Mouse (Mus musculus) neural tube, embryonic 14.5 days (tissue): Measurements from ENCODE around the gene Ranbp3. TPM values are rescaled to one million over a fixed set of nuclear protein-coding genes. Genes with fewer than 3 reads are reported as not detected.
"Not testable (repeated sequence)": the region's sequence is repeated elsewhere in the genome, so short reads cannot be mapped to it uniquely, and the experiment has no call there.

Experiments
- ATAC-seq: fragments of 200-750 bp; cut with Nextera tagmentation; 2 replicates; pipeline ENCODE4 v1.8.0; 2017; ENCODE audit warnings: low read depth, mild to moderate bottlenecking, moderate TSS enrichment, moderate library complexity
- H3K27ac ChIP-seq: fragments of 300-500 bp; sonication (generic); 2 replicates; pipeline ENCODE4 v1.5.1; 2014; ENCODE audit warnings: low read depth, mild to moderate bottlenecking, control low read depth, low read length, moderate library complexity, mixed read lengths
- H3K27me3 ChIP-seq: fragments of 300-500 bp; sonication (generic); 2 replicates; pipeline ENCODE4 v1.6.1; 2014; ENCODE audit warnings: low read length; ENCODE audit not compliant: control insufficient read depth, insufficient read depth
- H3K36me3 ChIP-seq: fragments of 300-500 bp; sonication (generic); 2 replicates; pipeline ENCODE4 v1.6.1; 2014; ENCODE audit warnings: low read length, mixed read lengths; ENCODE audit not compliant: control insufficient read depth, insufficient read depth
- H3K4me1 ChIP-seq: fragments of 300-500 bp; sonication (generic); 2 replicates; pipeline ENCODE4 v1.6.1; 2014; ENCODE audit warnings: low read length; ENCODE audit not compliant: control insufficient read depth, insufficient read depth
- H3K4me2 ChIP-seq: fragments of 300-500 bp; sonication (generic); 2 replicates; pipeline ENCODE4 v1.6.1; 2014; ENCODE audit warnings: mild to moderate bottlenecking, low read depth, low read length, control low read depth
- H3K4me3 ChIP-seq: fragments of 300-500 bp; sonication (generic); 2 replicates; pipeline ENCODE4 v1.5.1; 2014; ENCODE audit warnings: low read depth, low read length, control low read depth, mixed read lengths
- H3K9ac ChIP-seq: fragments of 300-500 bp; sonication (generic); replicated peaks from 2 replicates; pipeline ENCODE4 v1.6.1; 2014; ENCODE audit warnings: low read depth, mild to moderate bottlenecking, control low read depth, low read length, mixed read lengths
- H3K9me3 ChIP-seq: fragments of 300-500 bp; sonication (generic); 2 replicates; pipeline ENCODE4 v1.6.1; 2016; ENCODE audit warnings: low read length; ENCODE audit not compliant: control insufficient read depth
- WGBS: fragments of 180-500 bp; shearing (Covaris S2); extraction: QIAGEN DNeasy Blood & Tissue Kit; methylation state at CpG from one replicate; pipeline ENCODE4 v1.1.7; 2014; 5-methylcytosine and 5-hydroxymethylcytosine counted together
- polyA plus RNA-seq: library from polyadenylated mRNA; unstranded; fragments of >200 nt; fragmentation: Nextera tagmentation; extraction: Ambion mirVana; gene quantifications from 2 replicates; pipeline ENCODE4 v1.2.1, GENCODE M21; 2014

Ranbp3 gene
- 93.6 and 95.9 TPM in 2 replicates for polyA plus RNA-seq

DNA sequence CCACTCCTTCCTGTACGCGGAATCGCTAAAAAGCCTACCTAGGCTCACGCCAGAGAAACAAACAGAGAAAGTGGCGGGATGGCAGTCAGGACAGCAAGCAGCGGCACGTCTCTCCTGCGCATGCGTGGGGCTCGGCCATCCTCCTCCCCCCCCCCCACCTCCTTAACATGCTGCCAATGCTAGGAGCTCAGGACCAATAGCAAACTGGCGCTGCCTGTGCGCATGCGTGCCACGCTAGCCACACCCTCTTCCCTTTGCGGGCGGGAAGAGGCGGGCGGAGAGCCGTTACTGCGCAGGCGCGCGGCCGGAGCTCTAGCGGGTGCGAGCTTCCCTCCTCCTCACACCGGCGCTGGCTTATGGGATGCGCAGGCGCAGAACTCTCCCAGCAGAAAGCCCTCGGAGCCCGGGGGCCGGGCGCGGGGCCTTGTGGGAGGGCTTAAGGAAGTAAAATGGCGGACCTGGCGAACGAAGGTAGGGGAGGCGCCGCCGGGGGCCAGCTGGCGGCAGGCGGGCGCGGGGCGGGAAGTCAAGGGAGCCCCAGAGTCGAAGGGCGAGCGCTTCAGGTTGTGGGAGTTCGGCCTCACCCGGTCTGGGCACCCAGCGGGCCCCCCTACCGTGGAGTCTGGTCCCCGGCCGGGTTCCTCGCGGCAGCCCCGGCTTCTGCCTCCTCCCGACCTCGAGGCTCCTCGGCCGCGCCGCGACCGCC is at the start of gene Ranbp3:
Ranbp3 (plus strand) TSS at position 354 of the 706 bp plus-strand sequence.
- Histone ChIP-seq H3K4me1 (peaks cover 19% of the 10 kb centered on the region), H3K36me3 (no peaks in the 10 kb centered on the region; the same call in 1 of the 2 replicates), H3K9me3 (no peaks in the 10 kb centered on the region), H3K9ac (peak within 1 kb of the TSS; percentile 94), H3K27ac (peak within 1 kb of the TSS; percentile 80), H3K4me2 (peak within 1 kb of the TSS; percentile 78), H3K27me3 (no peaks in the 10 kb centered on the region; the same call in 1 of the 2 replicates), H3K4me3 (peak within 1 kb of the TSS; percentile 93)
- WGBS = under 1% methylated on average over 65 of the region's 66 CpGs
- peak; percentile 88 for ATAC-seq

DNA sequence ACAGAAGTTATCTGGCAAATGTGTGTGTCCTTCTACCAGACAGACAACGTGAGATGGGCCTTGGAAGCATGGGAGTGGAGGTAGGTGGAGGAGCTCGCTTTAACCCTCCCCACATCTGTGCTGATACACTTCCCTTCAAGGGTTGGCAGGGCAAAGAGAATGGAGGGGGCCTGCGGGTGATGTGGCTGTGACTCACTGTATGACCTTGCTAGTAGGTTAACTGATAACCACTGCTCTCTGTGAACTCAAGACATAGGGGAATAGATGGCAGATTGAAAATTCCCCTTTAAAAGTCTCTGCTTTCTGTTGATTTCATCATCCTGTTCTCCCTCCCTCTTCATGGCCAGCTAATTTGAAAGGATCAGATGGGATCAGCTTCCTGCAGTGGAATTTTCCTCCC is 47.6 kb upstream of the Ranbp3 start:
- H3K9me3 ChIP-seq = no peaks in the 10 kb centered on the region
- ATAC-seq = no peak
- WGBS = 90% methylated on average over 3 of the region's 3 CpGs
- H3K4me2 ChIP-seq = peak overlapping the region; percentile 97; the same call in 1 of the 2 replicates
- H3K4me3 ChIP-seq = no peak overlapping the region
- H3K9ac ChIP-seq = no peak overlapping the region
- no peak overlapping the region for H3K27ac ChIP-seq
- H3K27me3 ChIP-seq = no peaks in the 10 kb centered on the region
- peaks cover 18% of the 10 kb centered on the region; the same call in 1 of the 2 replicates for H3K4me1 ChIP-seq
- H3K36me3 ChIP-seq = peaks cover 16% of the 10 kb centered on the region

DNA sequence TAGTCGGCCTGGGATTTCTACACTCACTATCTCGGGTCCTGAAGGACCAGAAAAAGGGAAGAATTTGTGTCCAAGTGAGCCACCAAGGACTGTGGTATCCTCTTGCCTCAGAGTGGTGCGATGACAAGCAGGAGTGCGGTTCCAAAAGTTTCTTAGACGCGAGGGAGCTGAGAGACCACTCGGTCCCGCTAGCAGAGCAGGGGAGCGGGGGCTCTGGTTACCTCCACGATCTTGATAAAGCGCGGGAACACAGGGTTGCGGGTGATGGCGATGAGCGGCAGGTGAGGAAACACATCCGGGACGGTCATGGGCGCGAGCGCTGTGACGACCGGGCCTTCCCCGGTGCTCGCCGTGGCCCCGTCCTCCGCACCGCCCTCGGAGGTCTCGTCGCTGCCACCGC is 46.8 kb upstream of the Ranbp3 start:
- H3K27ac ChIP-seq = peak overlapping the region; percentile 72
- peak overlapping the region; percentile 86 for H3K9ac ChIP-seq
- no peaks in the 10 kb centered on the region for H3K9me3 ChIP-seq
- peaks cover 13% of the 10 kb centered on the region; the same call in 1 of the 2 replicates for H3K36me3 ChIP-seq
- H3K4me1 ChIP-seq = peaks cover 18% of the 10 kb centered on the region; the same call in 1 of the 2 replicates
- H3K4me2 ChIP-seq = peak overlapping the region; percentile 97
- WGBS = 2% methylated on average over 32 of the region's 32 CpGs
- no peaks in the 10 kb centered on the region for H3K27me3 ChIP-seq
- peak overlapping the region; percentile 82 for H3K4me3 ChIP-seq
- ATAC-seq = no peak

DNA sequence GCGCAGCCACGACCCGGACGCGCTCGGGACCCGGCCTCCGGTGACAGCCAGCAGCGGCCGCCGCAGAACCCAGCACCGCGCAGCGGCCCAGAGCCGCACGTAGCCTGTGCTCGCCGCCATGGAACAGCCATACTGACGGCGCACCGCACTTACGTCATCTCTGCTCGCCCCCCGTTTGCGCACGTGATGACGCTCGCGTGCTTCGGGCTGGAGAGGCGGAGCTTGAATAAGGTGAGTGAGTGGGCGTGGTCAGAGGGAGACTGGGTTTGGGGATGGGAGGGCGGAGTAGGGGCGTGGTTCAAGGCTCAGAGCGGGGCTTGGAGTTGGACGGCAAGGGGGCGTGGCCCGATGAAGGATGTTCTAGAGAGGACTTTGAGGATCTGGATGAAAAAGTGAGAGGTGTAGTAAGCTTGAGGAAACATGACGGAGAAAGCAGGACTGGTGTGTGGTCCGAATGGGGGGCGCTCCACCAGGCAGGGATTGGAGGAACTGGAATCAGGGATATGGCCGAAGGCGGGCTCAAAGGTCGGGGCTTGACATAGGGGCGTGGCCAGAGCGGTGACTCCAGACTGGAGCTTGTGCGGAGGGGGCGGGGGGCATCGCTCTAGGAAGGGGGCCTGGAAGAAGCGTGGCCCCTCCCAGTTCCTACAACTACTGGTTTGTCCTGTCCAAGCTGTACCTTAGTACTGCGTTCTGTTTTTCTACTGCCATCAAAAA is 46.2 kb upstream of the Ranbp3 start, which contains the start of gene Lonp1:
Lonp1 (minus strand) TSS at position 134 of the 717 bp plus-strand sequence.
- Histone ChIP-seq H3K4me3 (peak within 1 kb of the TSS; percentile 82), H3K27ac (peak within 1 kb of the TSS; percentile 72), H3K27me3 (no peaks in the 10 kb centered on the region), H3K4me2 (peak within 1 kb of the TSS; percentile 97), H3K9ac (peak within 1 kb of the TSS; percentile 86), H3K36me3 (peaks cover 9% of the 10 kb centered on the region; the same call in 1 of the 2 replicates), H3K9me3 (no peaks in the 10 kb centered on the region), H3K4me1 (peaks cover 18% of the 10 kb centered on the region; the same call in 1 of the 2 replicates)
- 0% methylated on average over 48 of the region's 51 CpGs for WGBS
- peak; percentile 91 for ATAC-seq

DNA sequence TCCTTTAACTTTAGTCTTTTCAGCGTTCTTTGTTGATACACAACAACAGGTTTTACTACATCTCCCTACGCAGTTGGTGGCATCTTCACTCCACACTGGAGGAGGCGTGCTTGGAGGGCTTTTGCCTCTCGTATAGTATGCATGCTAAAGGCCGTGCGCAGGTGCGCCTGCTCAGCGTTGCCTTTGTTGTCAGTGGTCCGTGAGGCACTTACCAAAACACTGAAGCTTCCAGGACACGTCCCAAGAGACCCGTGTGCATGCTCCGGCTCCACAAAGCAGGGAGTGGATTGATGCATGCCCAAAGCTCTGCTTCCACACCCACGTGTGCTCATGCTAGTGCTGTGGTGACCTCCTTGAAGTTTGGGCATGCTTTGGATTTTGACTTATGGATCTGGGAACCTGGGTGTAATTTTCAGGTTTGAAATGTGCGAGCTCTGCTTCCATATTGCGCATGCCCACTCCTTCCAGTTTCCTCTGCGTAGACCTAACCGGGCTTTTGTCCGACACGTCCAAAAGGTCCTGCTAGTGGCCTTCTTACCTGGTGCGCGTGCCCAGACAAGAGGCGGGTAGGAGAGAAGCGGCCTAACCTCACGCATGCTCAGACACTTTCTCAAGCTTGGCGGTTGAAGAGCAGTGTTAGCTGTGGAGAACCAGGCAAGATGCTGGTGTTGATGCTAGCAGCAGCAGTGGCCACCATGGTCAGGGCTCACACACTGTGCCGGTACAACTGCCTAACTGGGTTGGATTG is 45.4 kb upstream of the Ranbp3 start, which contains the start of gene Catsperd:
Catsperd (plus strand) TSS at position 614 of the 748 bp plus-strand sequence.
- WGBS = 13% methylated on average over 26 of the region's 26 CpGs
- Histone ChIP-seq H3K4me1 (peaks cover 18% of the 10 kb centered on the region; the same call in 1 of the 2 replicates), H3K36me3 (0 out of 2 replicates have a peak, but pooled peaks cover 2% of the 10 kb centered on the region), H3K4me2 (peak within 1 kb of the TSS; percentile 97), H3K9me3 (no peaks in the 10 kb centered on the region), H3K9ac (peak within 1 kb of the TSS; percentile 86; the same call in 1 of the 2 replicates), H3K27me3 (no peaks in the 10 kb centered on the region), H3K4me3 (peak within 1 kb of the TSS; percentile 82), H3K27ac (peak within 1 kb of the TSS; percentile 72)
- ATAC-seq = peak; percentile 62

DNA sequence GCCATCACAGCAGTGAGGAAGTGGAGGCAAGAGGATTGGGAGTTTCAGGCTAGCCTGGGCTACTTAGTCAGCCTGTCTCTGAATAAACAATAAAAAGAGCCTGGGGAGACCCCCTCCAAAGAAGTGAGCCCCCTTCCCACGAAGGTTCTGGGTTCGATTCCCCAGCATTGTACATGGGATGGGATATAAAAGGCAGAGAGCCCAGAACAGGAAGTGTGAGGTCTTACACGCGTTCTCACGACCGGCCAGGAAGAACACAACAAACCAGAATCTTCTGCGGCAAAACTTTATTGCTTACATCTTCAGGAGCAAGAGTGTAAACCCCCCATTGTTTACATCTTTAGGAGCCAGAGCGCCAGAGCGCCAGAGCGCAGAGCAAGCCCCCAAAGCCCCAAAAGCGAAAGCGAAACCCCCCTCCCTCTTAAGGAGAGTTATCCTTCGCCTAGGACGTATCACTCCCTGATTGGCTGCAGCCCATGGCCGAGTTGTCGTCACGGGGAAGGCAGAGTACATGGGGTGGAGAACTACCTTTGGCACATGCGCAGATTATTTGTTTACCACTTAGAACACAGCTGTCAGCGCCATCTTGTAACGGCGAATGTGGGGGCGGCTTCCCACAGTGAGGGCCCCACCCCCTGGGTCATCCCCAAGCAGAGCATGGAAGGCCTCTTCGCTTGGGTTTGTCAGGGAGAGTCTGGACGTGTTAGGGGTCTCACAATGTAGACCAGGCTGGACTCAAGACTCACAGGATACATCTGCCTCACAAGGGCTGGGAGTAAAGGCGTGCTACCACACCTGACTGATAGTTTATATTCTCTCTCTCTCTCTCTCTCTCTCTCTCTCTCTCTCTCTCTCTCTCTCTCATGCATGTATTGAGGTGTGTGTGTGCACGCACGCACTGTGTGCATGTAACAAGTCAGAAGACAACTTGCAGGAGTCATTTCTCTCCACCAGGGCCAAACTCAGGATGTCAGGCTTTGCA is 43.0 kb upstream of the Ranbp3 start:
- H3K9me3 ChIP-seq, H3K27me3 ChIP-seq, H3K36me3 ChIP-seq, ATAC-seq, H3K4me2 ChIP-seq, H3K4me3 ChIP-seq, H3K27ac ChIP-seq, H3K9ac ChIP-seq: not testable (repeated sequence)
- H3K4me1 ChIP-seq = peaks cover 13% of the 10 kb centered on the region; the same call in 1 of the 2 replicates
- WGBS = 89% methylated on average over 27 of the region's 27 CpGs

DNA sequence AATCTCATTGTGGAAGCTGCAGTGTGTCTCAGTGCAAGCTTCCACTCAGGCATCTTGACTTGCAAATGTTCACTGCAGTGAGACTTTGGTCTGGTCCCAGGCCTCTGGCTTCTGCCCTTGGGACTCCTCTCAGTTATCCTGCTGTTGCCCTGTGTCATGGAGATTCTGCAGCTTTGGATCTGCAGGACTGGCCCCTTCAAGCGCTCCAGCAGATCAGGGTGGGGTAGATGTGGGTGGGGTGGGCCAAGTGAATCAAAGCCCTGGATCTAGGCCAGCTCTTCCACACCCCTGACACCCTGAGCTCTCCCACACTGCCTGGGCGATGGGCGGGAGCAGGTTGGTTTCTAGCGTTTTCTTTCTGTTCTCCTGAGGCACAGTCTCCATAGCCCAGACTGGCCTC is 41.3 kb upstream of the Ranbp3 start:
- WGBS = 54% methylated on average over 4 of the region's 4 CpGs
- no peaks in the 10 kb centered on the region for H3K9me3 ChIP-seq
- 0 out of 2 replicates have a peak, but pooled peaks cover 5% of the 10 kb centered on the region for H3K4me1 ChIP-seq
- H3K36me3 ChIP-seq = no peaks in the 10 kb centered on the region
- no peak overlapping the region for H3K27ac ChIP-seq
- H3K9ac ChIP-seq = no peak overlapping the region
- H3K4me3 ChIP-seq = no peak overlapping the region
- no peaks in the 10 kb centered on the region for H3K27me3 ChIP-seq
- H3K4me2 ChIP-seq = no peak overlapping the region
- ATAC-seq = no peak

DNA sequence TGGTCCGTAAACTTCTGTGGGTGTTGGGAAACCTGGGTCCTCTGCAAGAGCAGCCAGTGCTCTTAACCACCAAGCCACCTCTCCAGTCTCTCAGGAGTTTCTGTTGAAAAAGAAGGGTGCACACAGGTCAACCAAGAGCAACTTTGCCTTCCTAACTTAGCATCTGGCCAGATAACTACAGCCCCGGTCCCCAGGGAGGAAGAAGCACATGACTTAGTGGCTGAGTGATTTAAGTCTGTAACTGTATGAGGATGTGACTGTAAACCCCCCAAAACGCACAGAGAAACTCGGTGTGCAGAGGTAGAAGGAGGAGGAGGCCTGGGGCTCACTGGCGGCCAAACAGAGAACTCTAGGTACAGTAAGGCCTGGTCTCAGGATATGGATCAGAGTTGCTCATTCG is 39.1 kb upstream of the Ranbp3 start:
- no peak for ATAC-seq
- WGBS = 89% methylated on average over 6 of the region's 6 CpGs
- Histone ChIP-seq H3K9ac (no peak overlapping the region), H3K4me1 (no peaks in the 10 kb centered on the region), H3K36me3 (no peaks in the 10 kb centered on the region), H3K4me2 (no peak overlapping the region), H3K9me3 (no peaks in the 10 kb centered on the region), H3K4me3 (no peak overlapping the region), H3K27me3 (no peaks in the 10 kb centered on the region), H3K27ac (no peak overlapping the region)
